In genomic region chr5:67095651-67096377, GRCm38 (mm10) we compare ENCODE assay signal across 8 mouse cellular contexts. TPM values are rescaled to one million over a fixed set of nuclear protein-coding genes. Genes with fewer than 3 reads are reported as not detected.
A peak's percentile ranks its signal among the peaks of the same experiment; 100 is the strongest.
DNase-seq lines count a peak whose midpoint lies in the region; TF ChIP-seq lines count a peak whose summit lies in the region.

No protein-coding gene starts in this region.

- no peak for TF ChIP-seq CTCF in small intestine, adult 2 months (IDR thresholded peaks at IDR 0.05; ENCODE audit: extremely low read depth, insufficient read length, insufficient replicate concordance, low read depth, low read length)

- no peaks in the 10 kb centered on the region for H3K4me1 ChIP-seq in small intestine, adult 2 months (ENCODE audit: control insufficient read depth, insufficient read depth, insufficient read length, low read length)

- peak overlapping the region; percentile 39; the same call in 1 of the 2 replicates for H3K4me3 ChIP-seq in small intestine, adult 2 months (ENCODE audit: low read depth, low read length)

- no peak for TF ChIP-seq POLR2A in small intestine, adult 2 months (IDR thresholded peaks at IDR 0.05; ENCODE audit: low read depth, low read length)

- H3K36me3 ChIP-seq in small intestine, adult 2 months (ENCODE audit: control insufficient read depth, insufficient read depth, low read length) = no peaks in the 10 kb centered on the region

- no peak overlapping the region for H3K27ac ChIP-seq in small intestine, adult 2 months (ENCODE audit: insufficient read depth, low read depth, low read length)

- peak; percentile 12 to 42 for DNase-seq in cerebellum, postnatal 10 days
- DNase-seq in cerebellum, adult 11-12 months = no peak
- peak; percentile 19 for DNase-seq in right cerebral cortex, postnatal 4 days
- DNase-seq in right cerebral cortex, postnatal 14 days = no peak
- peak; percentile 12 to 28 for DNase-seq in kidney, postnatal 4 days
- no peak for DNase-seq in urinary bladder, postnatal 4 days (ENCODE audit: low spot score in 2 of 2)
- DNase-seq in gastrocnemius, postnatal 25 days = no peak

- peaks cover 61% of the 10 kb centered on the region for H3K27me3 ChIP-seq in small intestine, adult 2 months (ENCODE audit: control insufficient read depth, insufficient read depth, low read length)

- WGBS in small intestine, adult 2 months = 3% methylated on average over 45 of the region's 47 CpGs

RNA-seq across cellular contexts. Expression of gene Phox2b, which starts 3.3 kb away (rescaled TPM):
- polyA plus RNA-seq in small intestine, adult 2 months (2012; rRNA removed) = 0.90 and 1.2 TPM in 2 replicates
- total RNA-seq in gastrocnemius, postnatal 25 days (2021) = not detected

Comparison
In these comparisons a context has a peak if more than half of its experiments do, and no peak if none do; other contexts are left out.
1. DNase-seq: peak in cerebellum, postnatal 10 days (2 of 2), right cerebral cortex, postnatal 4 days (single experiment) and kidney, postnatal 4 days (2 of 2); none in cerebellum, adult 11-12 months (single experiment), right cerebral cortex, postnatal 14 days (single experiment), urinary bladder, postnatal 4 days (0 of 2) and gastrocnemius, postnatal 25 days (single experiment).